Mouse (Mus musculus): ENCODE results near the gene Gba. TPM values are rescaled to one million over a fixed set of nuclear protein-coding genes. Genes with fewer than 3 reads are reported as not detected.
A peak's percentile ranks its signal among the peaks of the same experiment; 100 is the strongest.

The Gba gene
- polyA plus RNA-seq, 1 experiment from 2014 or later, result 46.5 TPM

DNA sequence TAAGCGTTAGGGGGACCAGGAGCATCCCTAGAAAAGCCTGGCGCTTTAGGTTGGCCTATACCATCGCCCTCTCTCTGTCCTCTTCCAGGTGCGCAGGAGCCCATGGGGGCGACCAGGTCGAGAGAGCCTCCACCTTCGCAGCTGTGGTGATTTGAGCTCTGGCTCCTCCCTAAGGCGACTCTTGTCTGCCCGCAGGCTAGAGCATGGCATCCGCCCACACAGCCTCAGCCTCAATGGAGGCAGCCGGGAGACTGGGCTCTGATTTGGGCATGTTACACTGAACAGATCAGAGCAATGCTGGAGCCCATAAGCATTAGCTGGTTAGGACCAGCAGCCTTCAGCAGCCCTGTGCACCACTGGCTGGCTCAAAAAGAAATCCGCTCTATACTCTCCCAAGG is 14.3 kb upstream of the Gba start:
- Histone ChIP-seq H3K4me1 (ENCODE audit: control insufficient read depth, insufficient read depth, low read length) (peaks cover 13% of the 10 kb centered on the region; the same call in 1 of the 2 replicates), H3K9me3 (ENCODE audit: control insufficient read depth, low read length) (no peaks in the 10 kb centered on the region), H3K27me3 (ENCODE audit: control insufficient read depth, insufficient read depth, low read length) (no peaks in the 10 kb centered on the region), H3K4me2 (ENCODE audit: low read depth) (no peak overlapping the region), H3K27ac (ENCODE audit: low read depth, low read length) (no peak overlapping the region), H3K4me3 (ENCODE audit: low read depth, low read length) (no peak overlapping the region), H3K9ac (ENCODE audit: low read length) (no peak overlapping the region), H3K36me3 (ENCODE audit: control insufficient read depth, insufficient read depth, low read length) (peaks cover 2% of the 10 kb centered on the region; the same call in 1 of the 2 replicates)
- DNase-seq (ENCODE audit: low spot score) (no peak), ATAC-seq (ENCODE audit: insufficient read depth, low FRiP score, low TSS enrichment) (no peak)
- 74% methylated on average over 12 of the region's 12 CpGs for WGBS

DNA sequence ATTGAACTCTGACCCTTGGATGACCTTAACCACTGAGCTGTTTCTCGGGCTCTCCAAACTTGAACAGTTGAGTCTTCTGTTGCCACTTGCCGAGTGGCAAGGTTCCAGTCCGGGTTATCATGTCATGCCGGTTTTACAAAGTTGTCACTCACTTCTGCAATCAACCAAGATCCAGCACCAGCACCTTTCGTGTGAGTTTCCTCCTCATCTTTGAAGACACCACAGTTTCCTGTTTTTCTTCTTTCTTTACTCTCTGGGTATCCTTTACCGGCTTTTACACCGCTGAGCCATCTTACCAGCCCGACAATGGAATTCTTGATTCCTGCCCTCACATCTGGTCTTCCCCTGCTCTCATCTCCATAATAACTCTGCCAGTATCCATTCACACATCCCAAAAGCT is 12.3 kb upstream of the Gba start:
- no peak for DNase-seq (ENCODE audit: low spot score)
- ATAC-seq (ENCODE audit: insufficient read depth, low FRiP score, low TSS enrichment), result no peak
- Histone ChIP-seq H3K36me3 (ENCODE audit: control insufficient read depth, insufficient read depth, low read length) (peaks cover 2% of the 10 kb centered on the region; the same call in 1 of the 2 replicates), H3K9me3 (ENCODE audit: control insufficient read depth, low read length) (no peaks in the 10 kb centered on the region), H3K4me1 (ENCODE audit: control insufficient read depth, insufficient read depth, low read length) (no peaks in the 10 kb centered on the region), H3K9ac (ENCODE audit: low read length) (no peak overlapping the region), H3K4me3 (ENCODE audit: low read depth, low read length) (no peak overlapping the region), H3K27me3 (ENCODE audit: control insufficient read depth, insufficient read depth, low read length) (no peaks in the 10 kb centered on the region), H3K4me2 (ENCODE audit: low read depth) (no peak overlapping the region), H3K27ac (ENCODE audit: low read depth, low read length) (no peak overlapping the region)
- 80% methylated on average over 8 of the region's 8 CpGs for WGBS

DNA sequence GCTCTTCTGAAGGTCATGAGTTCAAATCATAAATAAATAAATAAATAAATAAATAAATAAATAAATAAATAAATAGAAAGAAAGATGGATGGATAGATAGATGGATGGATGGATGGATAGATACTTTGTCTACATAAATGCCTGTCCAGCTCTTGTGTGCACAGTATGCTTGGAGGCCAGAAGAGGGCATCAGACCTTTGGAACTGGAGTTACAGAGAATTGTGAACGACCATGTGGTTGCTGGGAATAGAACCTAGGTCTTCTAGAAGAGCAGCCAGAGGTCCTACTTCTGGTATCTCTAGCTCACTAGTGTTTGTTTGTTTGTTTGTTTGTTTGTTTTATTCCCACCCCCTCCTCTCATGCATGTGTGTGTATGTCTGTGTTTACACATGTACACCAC is 9.4 kb upstream of the Gba start:
- H3K27ac ChIP-seq (ENCODE audit: low read depth, low read length), result no peak overlapping the region
- DNase-seq (ENCODE audit: low spot score) (no peak), ATAC-seq (ENCODE audit: insufficient read depth, low FRiP score, low TSS enrichment) (no peak)
- no peak overlapping the region for H3K4me2 ChIP-seq (ENCODE audit: low read depth)
- H3K36me3 ChIP-seq (ENCODE audit: control insufficient read depth, insufficient read depth, low read length), result no peaks in the 10 kb centered on the region
- no peak overlapping the region for H3K4me3 ChIP-seq (ENCODE audit: low read depth, low read length)
- no peaks in the 10 kb centered on the region for H3K27me3 ChIP-seq (ENCODE audit: control insufficient read depth, insufficient read depth, low read length)
- H3K4me1 ChIP-seq (ENCODE audit: control insufficient read depth, insufficient read depth, low read length), result peaks cover 5% of the 10 kb centered on the region; the same call in 1 of the 2 replicates
- WGBS, result 75% methylated on average over 1 of the region's 1 CpGs
- H3K9ac ChIP-seq (ENCODE audit: low read length), result no peak overlapping the region
- no peaks in the 10 kb centered on the region for H3K9me3 ChIP-seq (ENCODE audit: control insufficient read depth, low read length)

DNA sequence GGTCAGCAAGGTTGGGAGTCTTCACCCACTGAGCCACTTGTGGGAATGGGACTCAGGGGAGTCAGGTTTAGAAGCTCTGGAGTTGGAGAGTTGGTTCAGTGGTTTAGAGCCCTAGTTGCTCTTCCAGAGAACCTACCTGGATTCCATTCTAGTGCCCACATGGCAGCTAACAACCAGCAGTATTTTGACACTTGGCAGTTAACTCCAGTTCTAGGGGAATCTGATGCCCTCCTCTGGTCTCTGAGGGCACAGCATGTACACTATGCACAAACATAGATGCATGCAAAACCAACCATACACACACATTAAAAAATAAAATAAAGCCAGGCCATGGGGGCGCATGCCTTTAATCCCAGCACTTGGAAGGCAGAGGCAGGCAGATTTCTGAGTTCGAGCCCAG is 8.9 kb upstream of the Gba start:
- no peak overlapping the region for H3K4me3 ChIP-seq (ENCODE audit: low read depth, low read length)
- H3K9me3 ChIP-seq (ENCODE audit: control insufficient read depth, low read length), result no peaks in the 10 kb centered on the region
- DNase-seq (ENCODE audit: low spot score) (no peak), ATAC-seq (ENCODE audit: insufficient read depth, low FRiP score, low TSS enrichment) (no peak)
- H3K9ac ChIP-seq (ENCODE audit: low read length), result no peak overlapping the region
- H3K27me3 ChIP-seq (ENCODE audit: control insufficient read depth, insufficient read depth, low read length), result no peaks in the 10 kb centered on the region
- H3K4me1 ChIP-seq (ENCODE audit: control insufficient read depth, insufficient read depth, low read length), result peaks cover 5% of the 10 kb centered on the region; the same call in 1 of the 2 replicates
- no peaks in the 10 kb centered on the region for H3K36me3 ChIP-seq (ENCODE audit: control insufficient read depth, insufficient read depth, low read length)
- no peak overlapping the region for H3K27ac ChIP-seq (ENCODE audit: low read depth, low read length)
- 87% methylated on average over 2 of the region's 2 CpGs for WGBS
- H3K4me2 ChIP-seq (ENCODE audit: low read depth), result no peak overlapping the region

DNA sequence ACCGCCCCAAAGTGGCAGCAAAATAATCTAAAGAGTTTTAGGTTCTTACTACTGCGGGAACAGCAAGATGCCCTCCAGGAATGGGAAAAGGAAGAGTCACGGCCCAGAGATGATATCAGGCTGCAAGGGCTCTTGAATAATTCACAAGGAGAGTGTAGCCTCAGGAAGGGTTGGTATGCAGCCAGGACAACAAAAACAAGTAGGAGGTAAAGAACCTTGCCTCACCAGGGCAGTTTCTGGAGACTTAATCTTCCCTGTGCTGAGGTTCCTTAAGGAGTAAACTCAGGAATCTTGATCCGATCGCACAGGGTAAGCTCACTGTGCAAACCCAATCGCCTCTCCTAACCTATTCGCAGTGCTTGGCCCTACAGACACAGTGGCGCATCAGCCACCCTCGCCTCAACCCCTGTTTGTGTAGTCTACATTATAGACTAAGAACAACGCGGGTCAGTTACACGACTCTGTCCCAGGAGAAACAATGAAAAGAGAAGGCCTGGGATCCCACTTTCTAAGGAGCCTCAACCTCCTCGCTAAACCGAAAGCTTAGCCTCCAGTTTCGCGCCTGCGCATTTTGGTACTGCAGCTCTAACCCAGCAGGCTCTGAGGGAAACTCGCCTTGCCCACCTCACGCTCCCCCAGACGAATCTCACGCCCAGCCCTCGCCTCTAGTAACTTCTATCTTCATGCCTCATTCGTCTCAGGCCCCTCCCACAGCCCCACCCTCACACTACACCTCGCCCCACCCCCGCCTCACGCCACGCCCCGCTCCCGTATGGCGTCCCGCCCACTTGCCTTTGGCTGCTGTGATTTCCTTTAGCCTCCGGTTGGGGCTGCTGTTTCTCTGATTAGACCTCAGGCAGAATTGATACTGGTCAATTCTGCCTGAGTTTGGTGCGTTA is 6.5 kb upstream of the Gba start:
- ATAC-seq (ENCODE audit: insufficient read depth, low FRiP score, low TSS enrichment) (peak; percentile 93), DNase-seq (ENCODE audit: low spot score) (peak; percentile 95)
- 9% methylated on average over 33 of the region's 33 CpGs for WGBS
- H3K4me2 ChIP-seq (ENCODE audit: low read depth), result peak overlapping the region; percentile 54
- no peaks in the 10 kb centered on the region for H3K36me3 ChIP-seq (ENCODE audit: control insufficient read depth, insufficient read depth, low read length)
- peaks cover 5% of the 10 kb centered on the region; the same call in 1 of the 2 replicates for H3K4me1 ChIP-seq (ENCODE audit: control insufficient read depth, insufficient read depth, low read length)
- H3K27ac ChIP-seq (ENCODE audit: low read depth, low read length), result peak overlapping the region; percentile 69
- H3K9ac ChIP-seq (ENCODE audit: low read length), result peak overlapping the region; percentile 53
- no peaks in the 10 kb centered on the region for H3K9me3 ChIP-seq (ENCODE audit: control insufficient read depth, low read length)
- no peaks in the 10 kb centered on the region for H3K27me3 ChIP-seq (ENCODE audit: control insufficient read depth, insufficient read depth, low read length)
- H3K4me3 ChIP-seq (ENCODE audit: low read depth, low read length), result peak overlapping the region; percentile 32

DNA sequence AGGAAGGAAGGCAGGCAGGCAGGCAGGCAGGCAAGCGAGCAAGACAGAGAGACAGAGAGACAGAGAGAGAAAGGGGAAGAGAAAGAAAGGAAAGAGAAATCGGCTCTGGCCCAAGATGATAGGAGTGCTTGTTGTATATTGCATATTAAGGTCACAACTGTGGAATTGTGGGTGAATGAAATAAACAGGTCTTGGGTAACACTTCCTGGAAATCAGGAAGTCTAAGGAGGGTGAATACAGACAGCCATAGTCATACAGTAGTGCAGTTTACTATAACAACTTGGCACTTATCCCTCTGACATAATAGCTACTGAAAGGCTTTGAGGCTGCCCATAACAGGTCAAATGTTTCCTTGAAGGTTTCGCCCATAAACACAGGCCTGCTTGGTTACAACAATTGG is 2.9 kb upstream of the Gba start:
- DNase-seq (ENCODE audit: low spot score), result no peak
- no peaks in the 10 kb centered on the region for H3K27me3 ChIP-seq (ENCODE audit: control insufficient read depth, insufficient read depth, low read length)
- H3K9ac ChIP-seq (ENCODE audit: low read length), result no peak overlapping the region
- H3K27ac ChIP-seq (ENCODE audit: low read depth, low read length), result no peak overlapping the region
- ATAC-seq (ENCODE audit: insufficient read depth, low FRiP score, low TSS enrichment), result no peak
- no peaks in the 10 kb centered on the region for H3K9me3 ChIP-seq (ENCODE audit: control insufficient read depth, low read length)
- WGBS, result 80% methylated on average over 3 of the region's 3 CpGs
- H3K4me2 ChIP-seq (ENCODE audit: low read depth), result no peak overlapping the region
- H3K36me3 ChIP-seq (ENCODE audit: control insufficient read depth, insufficient read depth, low read length), result no peaks in the 10 kb centered on the region
- H3K4me1 ChIP-seq (ENCODE audit: control insufficient read depth, insufficient read depth, low read length), result peaks cover 10% of the 10 kb centered on the region
- H3K4me3 ChIP-seq (ENCODE audit: low read depth, low read length), result no peak overlapping the region

DNA sequence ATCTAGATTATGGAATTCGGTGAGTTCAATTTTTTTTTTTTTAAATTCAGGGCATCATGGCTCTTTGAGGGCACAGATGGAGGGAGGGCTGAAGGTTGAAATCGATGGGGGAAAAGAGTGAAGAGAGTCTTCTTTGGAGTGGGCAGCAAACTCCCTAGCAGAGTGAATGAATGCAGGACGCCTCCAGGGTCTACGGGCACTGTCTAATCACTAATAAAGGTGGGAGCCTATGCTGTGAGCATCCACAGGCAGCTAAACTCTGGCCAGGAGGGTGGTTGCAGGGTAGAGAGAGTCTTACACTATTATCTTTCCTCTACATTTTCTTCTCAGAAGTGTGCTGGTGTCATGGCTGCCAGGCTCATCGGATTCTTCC is 400 bp downstream of the Gba start:
- Histone ChIP-seq H3K4me1 (ENCODE audit: control insufficient read depth, insufficient read depth, low read length) (peaks cover 5% of the 10 kb centered on the region), H3K4me3 (ENCODE audit: low read depth, low read length) (peak overlapping the region; percentile 46), H3K9ac (ENCODE audit: low read length) (peak overlapping the region; percentile 52), H3K36me3 (ENCODE audit: control insufficient read depth, insufficient read depth, low read length) (peaks cover 8% of the 10 kb centered on the region; the same call in 1 of the 2 replicates), H3K27ac (ENCODE audit: low read depth, low read length) (no peak overlapping the region), H3K9me3 (ENCODE audit: control insufficient read depth, low read length) (no peaks in the 10 kb centered on the region), H3K27me3 (ENCODE audit: control insufficient read depth, insufficient read depth, low read length) (no peaks in the 10 kb centered on the region), H3K4me2 (ENCODE audit: low read depth) (peak overlapping the region; percentile 71)
- WGBS, result 44% methylated on average over 5 of the region's 5 CpGs
- ATAC-seq (ENCODE audit: insufficient read depth, low FRiP score, low TSS enrichment) (no peak; the same call in 1 of the 2 replicates), DNase-seq (ENCODE audit: low spot score) (no peak)

DNA sequence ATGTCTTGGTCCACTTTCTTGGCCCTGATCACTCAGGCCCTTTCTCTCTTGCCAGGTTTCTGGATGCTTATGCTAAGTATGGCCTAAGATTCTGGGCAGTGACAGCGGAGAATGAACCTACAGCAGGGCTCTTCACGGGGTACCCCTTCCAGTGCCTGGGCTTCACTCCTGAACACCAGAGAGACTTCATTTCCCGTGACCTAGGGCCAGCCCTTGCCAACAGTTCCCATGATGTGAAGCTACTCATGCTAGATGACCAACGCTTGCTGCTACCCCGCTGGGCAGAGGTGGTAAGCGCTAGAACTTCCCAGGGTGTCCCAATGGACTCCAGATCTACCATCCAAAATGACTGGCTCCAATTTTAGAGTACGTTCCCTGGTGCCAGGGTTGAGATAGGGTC is 3.4 kb downstream of the Gba start:
- Histone ChIP-seq H3K4me2 (ENCODE audit: low read depth) (no peak overlapping the region), H3K36me3 (ENCODE audit: control insufficient read depth, insufficient read depth, low read length) (peaks cover 18% of the 10 kb centered on the region), H3K27me3 (ENCODE audit: control insufficient read depth, insufficient read depth, low read length) (no peaks in the 10 kb centered on the region), H3K4me1 (ENCODE audit: control insufficient read depth, insufficient read depth, low read length) (peaks cover 5% of the 10 kb centered on the region), H3K9ac (ENCODE audit: low read length) (no peak overlapping the region), H3K9me3 (ENCODE audit: control insufficient read depth, low read length) (no peaks in the 10 kb centered on the region), H3K4me3 (ENCODE audit: low read depth, low read length) (no peak overlapping the region), H3K27ac (ENCODE audit: low read depth, low read length) (no peak overlapping the region)
- ATAC-seq (ENCODE audit: insufficient read depth, low FRiP score, low TSS enrichment) (no peak), DNase-seq (ENCODE audit: low spot score) (no peak)
- 91% methylated on average over 7 of the region's 7 CpGs for WGBS

DNA sequence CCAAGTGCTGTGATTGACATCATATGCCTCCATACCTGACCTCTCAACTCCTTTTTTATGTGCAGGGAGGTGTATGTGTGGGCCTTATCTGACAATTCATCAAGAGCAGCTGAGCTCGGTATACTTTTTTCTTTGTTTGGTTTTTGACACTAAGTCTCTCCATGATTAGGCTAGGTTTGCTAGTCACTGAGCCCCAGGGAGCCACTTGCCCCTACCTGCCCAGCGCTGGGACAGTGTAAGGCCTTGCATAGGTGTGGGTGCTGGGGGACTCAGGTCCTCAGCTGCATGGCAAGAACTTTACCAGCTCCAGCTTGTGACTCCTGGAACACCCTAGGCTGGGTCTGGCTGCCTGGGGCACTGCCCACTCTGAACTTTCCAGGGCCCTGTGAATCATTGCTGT is 4.0 kb downstream of the Gba start:
- ATAC-seq (ENCODE audit: insufficient read depth, low FRiP score, low TSS enrichment), result no peak
- no peak overlapping the region for H3K27ac ChIP-seq (ENCODE audit: low read depth, low read length)
- no peak overlapping the region for H3K9ac ChIP-seq (ENCODE audit: low read length)
- no peak overlapping the region for H3K4me3 ChIP-seq (ENCODE audit: low read depth, low read length)
- no peaks in the 10 kb centered on the region for H3K9me3 ChIP-seq (ENCODE audit: control insufficient read depth, low read length)
- H3K27me3 ChIP-seq (ENCODE audit: control insufficient read depth, insufficient read depth, low read length), result no peaks in the 10 kb centered on the region
- no peak overlapping the region for H3K4me2 ChIP-seq (ENCODE audit: low read depth)
- no peak for DNase-seq (ENCODE audit: low spot score)
- H3K36me3 ChIP-seq (ENCODE audit: control insufficient read depth, insufficient read depth, low read length), result peaks cover 18% of the 10 kb centered on the region
- WGBS, result 96% methylated on average over 2 of the region's 2 CpGs
- peaks cover 5% of the 10 kb centered on the region for H3K4me1 ChIP-seq (ENCODE audit: control insufficient read depth, insufficient read depth, low read length)

All from neural tube, embryonic 11.5 days (tissue).